Comparison of ENCODE assay signal across 38 mouse cellular contexts in genomic region chr1:73074525-73074924, GRCm38 (mm10). TPM values are rescaled to one million over a fixed set of nuclear protein-coding genes. Genes with fewer than 3 reads are reported as not detected.
DNase-seq lines count a peak whose midpoint lies in the region; ATAC-seq and TF ChIP-seq lines count a peak whose summit lies in the region.
"Had no signal": no experiment of that assay in that cellular context is flagged by ENCODE, and none has a peak within 500 bp of the region (broad histone marks: within the 10 kb centered on the region; RNA-seq: fewer than 3 reads in every experiment).

No protein-coding gene starts in this region.

- peak; percentile 57 for DNase-seq in left cerebral cortex, postnatal 4 days
- DNase-seq in left cerebral cortex, adult 9 months (ENCODE audit: low spot score in 2 of 2) = no peak
- DNase-seq in cerebellum, adult 11 months = peak; percentile 55
- peak; percentile 68 to 85 for DNase-seq in cerebellum, adult 2 months
- DNase-seq in cerebellum, postnatal 14 days = peak; percentile 54 to 77
- no peak for DNase-seq in spleen, postnatal 36 days (ENCODE audit: low spot score in 2 of 2)
- DNase-seq: adrenal gland, postnatal 25 days; gastrocnemius, adult 2 months; gastrocnemius, postnatal 36 days; heart, adult 2 months; heart, postnatal 10 days; kidney, adult 9 months; kidney, postnatal 10 days; lung, adult 2 months; lung, postnatal 10 days; midbrain, embryonic 14.5 days; right cerebral cortex, adult 18-20 months; right cerebral cortex, postnatal 4 days had no signal

- no peak for TF ChIP-seq POLR2A in cerebellum, adult 2 months (IDR thresholded peaks at IDR 0.05; ENCODE audit: borderline replicate concordance, insufficient read depth, low read length)

- H3K27me3 ChIP-seq in cerebellum, adult 2 months (ENCODE audit: control insufficient read depth, insufficient read depth, low read length) = no peaks in the 10 kb centered on the region
- no peaks in the 10 kb centered on the region for H3K27me3 ChIP-seq in heart, embryonic 11.5 days (ENCODE audit: control insufficient read depth, insufficient read depth, low read length)
- no peaks in the 10 kb centered on the region for H3K27me3 ChIP-seq in forebrain, embryonic 16.5 days (replicated peaks; ENCODE audit: control insufficient read depth, insufficient read depth, low read length)
- H3K27me3 ChIP-seq: embryonic facial prominence, embryonic 13.5 days; forebrain, embryonic 15.5 days; heart, embryonic 13.5 days; limb, embryonic 13.5 days; neural tube, embryonic 12.5 days had no signal

- no peak overlapping the region for H3K4me3 ChIP-seq in cerebellum, adult 2 months (replicated peaks; ENCODE audit: insufficient read depth, low read depth, low read length)
- no peak overlapping the region for H3K4me3 ChIP-seq in heart, embryonic 11.5 days (ENCODE audit: low read depth, low read length)
- no peak overlapping the region for H3K4me3 ChIP-seq in forebrain, embryonic 16.5 days (replicated peaks; ENCODE audit: low read length)
- H3K4me3 ChIP-seq: embryonic facial prominence, embryonic 13.5 days; forebrain, embryonic 10.5 days; forebrain, embryonic 15.5 days; gastrocnemius, adult 2 months; heart, adult 2 months; heart, embryonic 13.5 days; limb, embryonic 13.5 days; myocyte; neural tube, embryonic 12.5 days had no signal

- peaks cover 19% of the 10 kb centered on the region for H3K4me1 ChIP-seq in cerebellum, adult 2 months (ENCODE audit: control insufficient read depth, insufficient read depth, low read length)
- H3K4me1 ChIP-seq in heart, embryonic 11.5 days (ENCODE audit: control insufficient read depth, insufficient read depth, low read length) = 0 out of 2 replicates have a peak, but pooled peaks cover 5% of the 10 kb centered on the region
- H3K4me1 ChIP-seq in forebrain, embryonic 16.5 days (replicated peaks; ENCODE audit: control insufficient read depth, insufficient read depth, low read length) = no peaks in the 10 kb centered on the region
- H3K4me1 ChIP-seq: forebrain, embryonic 10.5 days; forebrain, embryonic 15.5 days; neural tube, embryonic 12.5 days had no signal

- H3K36me3 ChIP-seq in heart, embryonic 11.5 days (ENCODE audit: control insufficient read depth, insufficient read depth, low read length) = no peaks in the 10 kb centered on the region
- H3K36me3 ChIP-seq in forebrain, embryonic 16.5 days (ENCODE audit: control insufficient read depth, insufficient read depth) = no peaks in the 10 kb centered on the region
- H3K36me3 ChIP-seq: embryonic facial prominence, embryonic 13.5 days; forebrain, embryonic 10.5 days; forebrain, embryonic 15.5 days; heart, embryonic 13.5 days; limb, embryonic 13.5 days; neural tube, embryonic 12.5 days had no signal

- ATAC-seq in heart, embryonic 11.5 days (replicated peaks; ENCODE audit: insufficient number of reproducible peaks, low FRiP score, low TSS enrichment) = no peak
- ATAC-seq in forebrain, embryonic 16.5 days = no peak
- ATAC-seq: CD4-positive, CD25-positive, alpha-beta regulatory T cell, adult 4 months; forebrain, embryonic 15.5 days; intestine, postnatal 0 days had no signal

- intact Hi-C loops in left cerebral cortex, postnatal 4 days (cut with DNase I) = no loop called here

- no peak overlapping the region for H3K27ac ChIP-seq in cerebellum, adult 2 months (ENCODE audit: insufficient read depth, low read length)
- H3K27ac ChIP-seq in heart, embryonic 11.5 days (ENCODE audit: low read depth, low read length) = no peak overlapping the region
- no peak overlapping the region for H3K27ac ChIP-seq in forebrain, embryonic 16.5 days (ENCODE audit: low read length)
- H3K27ac ChIP-seq: embryonic facial prominence, embryonic 13.5 days; forebrain, embryonic 10.5 days; forebrain, embryonic 15.5 days; gastrocnemius, adult 2 months; heart, adult 2 months; heart, embryonic 13.5 days; limb, embryonic 13.5 days; liver, embryonic 14.5 days; macrophage; neural tube, embryonic 12.5 days had no signal

- 19% methylated on average over 3 of the region's 3 CpGs for WGBS in cerebellum, adult 2 months
- 88% methylated on average over 3 of the region's 3 CpGs for WGBS in heart, embryonic 11.5 days (ENCODE audit: insufficient replicate concordance)
- 91% methylated on average over 3 of the region's 3 CpGs for WGBS in forebrain, embryonic 16.5 days

- H3K4me2 ChIP-seq in heart, embryonic 11.5 days = no peak overlapping the region
- H3K4me2 ChIP-seq in forebrain, embryonic 16.5 days (ENCODE audit: low read length) = no peak overlapping the region
- H3K4me2 ChIP-seq: embryonic facial prominence, embryonic 13.5 days; forebrain, embryonic 15.5 days; heart, embryonic 13.5 days; limb, embryonic 13.5 days; neural tube, embryonic 12.5 days had no signal

- H3K9ac ChIP-seq in heart, embryonic 11.5 days (ENCODE audit: low read depth, low read length) = no peak overlapping the region
- no peak overlapping the region for H3K9ac ChIP-seq in forebrain, embryonic 16.5 days (replicated peaks; ENCODE audit: low read depth, low read length)
- H3K9ac ChIP-seq: embryonic facial prominence, embryonic 13.5 days; forebrain, embryonic 15.5 days; heart, embryonic 13.5 days; limb, embryonic 13.5 days; liver, embryonic 14.5 days; neural tube, embryonic 12.5 days had no signal

- H3K9me3 ChIP-seq in heart, embryonic 11.5 days (replicated peaks; ENCODE audit: control insufficient read depth, low read length) = no peaks in the 10 kb centered on the region
- H3K9me3 ChIP-seq in forebrain, embryonic 16.5 days (ENCODE audit: control insufficient read depth, low read length) = no peaks in the 10 kb centered on the region
- H3K9me3 ChIP-seq: embryonic facial prominence, embryonic 13.5 days; forebrain, embryonic 10.5 days; forebrain, embryonic 15.5 days; heart, embryonic 13.5 days; limb, embryonic 13.5 days; neural tube, embryonic 12.5 days had no signal

- no peak for TF ChIP-seq CTCF in cerebellum, adult 2 months (IDR thresholded peaks at IDR 0.05; ENCODE audit: borderline replicate concordance, insufficient read depth, low read depth, low read length)

RNA-seq across cellular contexts. Expression of gene Tnp1, which starts 58.8 kb away (rescaled TPM):
- total RNA-seq in left cerebral cortex, postnatal 4 days (2021) = not detected
- not detected in 2 replicates for polyA plus RNA-seq in cerebellum, adult 2 months (2012; rRNA removed)
- not detected in 2 replicates for polyA plus RNA-seq in heart, embryonic 11.5 days (2014; fragmentation: Nextera tagmentation; extraction: Ambion mirVana)
- not detected in 2 replicates for polyA plus RNA-seq in forebrain, embryonic 16.5 days (2015; fragmentation: Nextera tagmentation; extraction: Ambion mirVana)
- total RNA-seq: adrenal gland, postnatal 25 days; gastrocnemius, adult 2 months; gastrocnemius, postnatal 36 days; heart, adult 2 months; heart, postnatal 10 days; left cerebral cortex, postnatal 14 days; megakaryocyte-erythroid progenitor cell, adult 5-6 weeks had no signal
- polyA plus RNA-seq: brain, embryonic 14.5 days; CD4-positive, CD25-positive, alpha-beta regulatory T cell, adult 4 months; embryonic facial prominence, embryonic 13.5 days; forebrain, embryonic 10.5 days; forebrain, embryonic 15.5 days; heart, embryonic 13.5 days; hindbrain, embryonic 11.5 days; intestine, postnatal 0 days; large intestine, adult 2 months; limb, embryonic 13.5 days; liver, embryonic 14.5 days; lung, adult 2 months; macrophage; midbrain, embryonic 14.5 days; myocyte; neural tube, embryonic 12.5 days; spleen, adult 2 months; thymus, postnatal 0 days had no signal

Comparison
In these comparisons a context has a peak if more than half of its experiments do, and no peak if none do; other contexts are left out.
1. DNase-seq: peak in left cerebral cortex, postnatal 4 days (single experiment), cerebellum, adult 11 months (single experiment), cerebellum, adult 2 months (2 of 2) and cerebellum, postnatal 14 days (2 of 2); none in left cerebral cortex, adult 9 months (0 of 2) and spleen, postnatal 36 days (0 of 2).